Mouse (Mus musculus) heart, postnatal 10 days (tissue): ENCODE measurements around the gene Mrto4. TPM values are rescaled to one million over a fixed set of nuclear protein-coding genes. Genes with fewer than 3 reads are reported as not detected.

Source experiments
- DNase-seq, 2 experiments: peaks; one replicate each; pipeline ENCODE4 v3.0.0; 2021
- intact Hi-C: fragments of 180-260 bp; cut with DNase I; formaldehyde crosslinking; loops from one replicate; pipeline ENCODE4 v1.15.1; 2025
- microRNA-seq, 2 experiments: library from miRNA; unstranded; fragments of <30 nt; microRNA quantifications; one replicate each; pipeline ENCODE4 v1.2.0; 2022
- total RNA-seq, 2 experiments: library from RNA; stranded (reverse); gene quantifications; 2 replicates each; pipeline ENCODE4 v1.2.3; 2021

Gene Mrto4
- total RNA-seq, 2 experiments from 2014 or later = 34.6 to 38.9 TPM

- intact Hi-C loops = no loop called here
- peak; percentile 83 for DNase-seq
Measured at GRCm38 (mm10) chr4:139297566-139297965, 54.8 kb downstream of the Mrto4 start.

Small RNAs within 50 kb of the gene (microRNA-seq; reads per million reads assigned to microRNA genes)
- gene Gm24245 (0 reads per million in 2 experiments), gene Gm25732 (0 to 0.35 reads per million in 2 experiments)

Other genes starting within 250 kb of the Mrto4 start
- 100 to 1,000 TPM; 714 to 726 TPM for gene Minos1, start 221.5 kb downstream of the Mrto4 start, total RNA-seq
- 100 to 1,000 TPM; 394 to 406 TPM for gene Capzb, start 159.7 kb downstream of the Mrto4 start, total RNA-seq
- gene Pqlc2, start 41.9 kb downstream of the Mrto4 start, total RNA-seq = 1 to 10 TPM; 5.7 to 6.4 TPM
- 10 to 100 TPM; 33.6 to 37.2 TPM for gene Akr7a5, start 41.8 kb downstream of the Mrto4 start, total RNA-seq
- gene Emc1, start within 50 bp of the Mrto4 start, total RNA-seq = 10 to 100 TPM; 48.5 to 48.7 TPM
- gene Ubr4, start within 50 bp of the Mrto4 start, total RNA-seq = 100 to 1,000 TPM; 124 to 125 TPM
- gene Iffo2, start 178.0 kb upstream of the Mrto4 start, total RNA-seq = 10 to 100 TPM; 11.5 to 13.0 TPM